Mouse (Mus musculus) cerebellum, adult 9-11 months (tissue): ENCODE measurements around the gene Kcnq1.

ENCODE experiments used
- DNase-seq: peaks from one replicate; pipeline ENCODE4 v3.0.0; 2022

The Kcnq1 gene

DNA sequence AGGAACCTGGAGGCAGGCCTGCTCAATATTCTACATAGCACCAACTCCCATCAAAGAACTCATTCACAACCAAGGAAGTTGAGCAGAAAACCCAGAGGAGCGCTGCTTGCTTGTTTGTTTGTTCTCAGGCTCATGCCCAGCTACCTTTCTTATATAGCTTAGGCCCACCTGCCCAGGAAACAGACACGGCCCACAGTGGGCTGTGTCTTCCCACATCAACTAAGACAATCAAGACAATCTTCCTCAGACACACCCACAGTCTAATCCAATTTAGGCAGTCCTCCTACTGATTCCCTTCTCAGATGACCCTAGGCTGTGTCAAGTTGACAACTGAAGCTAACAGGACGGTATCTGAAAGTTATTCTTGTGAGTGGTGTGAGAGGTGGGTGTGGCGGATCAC is at the start of gene Kcnq1:
Gene Kcnq1, plus strand, starts transcription at position 301 of the 400 bp plus-strand sequence.
- no peak for DNase-seq

DNA sequence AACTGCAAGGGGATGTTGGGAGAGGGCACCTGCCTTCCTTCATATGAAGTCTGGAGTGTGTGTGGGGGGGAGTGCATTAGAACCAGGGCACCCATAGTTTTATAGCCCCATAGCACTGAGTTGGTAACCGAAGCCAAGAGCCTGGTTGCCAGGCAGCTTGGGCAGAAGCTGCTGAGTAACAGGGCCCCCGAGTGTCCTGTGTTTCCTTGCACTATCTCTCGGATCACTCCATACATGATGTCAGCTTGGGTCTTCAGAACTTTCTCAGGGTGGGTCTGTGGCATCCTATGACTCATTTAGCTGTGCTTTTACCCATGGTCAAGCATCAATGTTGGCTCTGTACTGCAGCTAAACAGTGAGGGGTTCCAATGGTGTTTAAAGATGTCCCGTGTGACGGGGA is 49.1 kb upstream of the Kcnq1 start:
- no peak for DNase-seq

DNA sequence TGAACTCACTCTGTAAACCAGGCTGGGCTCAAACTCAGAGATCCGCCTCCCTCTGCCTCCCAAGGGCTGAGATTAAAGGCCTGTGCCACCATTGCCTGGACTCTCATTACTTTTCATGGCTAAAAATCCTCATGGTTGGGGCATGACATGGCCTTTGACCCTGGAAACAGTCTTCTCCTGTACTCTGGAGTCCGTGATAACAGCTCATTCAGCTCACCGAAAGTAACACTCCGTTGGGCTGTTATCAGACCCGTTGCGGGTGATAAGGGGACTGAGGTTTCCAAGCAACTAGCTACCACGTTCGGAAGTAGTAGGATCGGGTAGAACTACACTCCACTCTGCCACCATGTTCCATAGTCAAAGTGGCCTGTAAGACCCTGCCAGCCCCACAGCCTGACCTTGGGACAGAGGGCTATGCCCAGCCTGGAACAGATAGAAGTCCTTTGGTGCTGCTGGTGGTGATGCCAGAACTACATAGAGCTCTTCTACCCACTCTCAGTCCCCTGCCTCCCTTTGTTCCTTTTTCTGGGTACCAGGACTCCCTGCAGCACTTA is 48.4 kb upstream of the Kcnq1 start:
- no peak for DNase-seq

DNA sequence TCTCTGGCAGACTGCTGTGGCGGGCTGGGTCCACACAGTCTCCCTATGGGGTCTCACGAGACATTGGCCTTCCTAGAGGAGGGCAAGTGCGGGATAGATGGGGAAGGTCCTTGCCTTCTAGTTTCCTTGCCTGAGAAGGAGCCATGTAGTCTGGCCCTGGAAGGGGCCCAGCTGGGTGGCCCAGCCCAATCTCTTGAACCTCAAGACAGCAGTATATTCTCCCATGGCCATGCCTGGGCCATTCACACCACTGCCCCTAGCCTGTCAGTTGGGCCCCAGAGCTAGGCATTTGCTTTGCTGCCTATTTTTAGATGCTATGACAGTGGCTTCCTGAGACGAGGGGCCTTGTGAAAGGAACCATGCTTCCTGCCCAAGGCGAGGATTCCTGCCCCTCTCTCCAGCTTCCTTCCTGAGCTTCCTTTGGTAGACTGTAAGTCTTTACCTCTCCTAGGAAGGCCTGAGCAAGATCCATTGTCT is 47.9 kb upstream of the Kcnq1 start:
- peak; percentile 28 for DNase-seq

DNA sequence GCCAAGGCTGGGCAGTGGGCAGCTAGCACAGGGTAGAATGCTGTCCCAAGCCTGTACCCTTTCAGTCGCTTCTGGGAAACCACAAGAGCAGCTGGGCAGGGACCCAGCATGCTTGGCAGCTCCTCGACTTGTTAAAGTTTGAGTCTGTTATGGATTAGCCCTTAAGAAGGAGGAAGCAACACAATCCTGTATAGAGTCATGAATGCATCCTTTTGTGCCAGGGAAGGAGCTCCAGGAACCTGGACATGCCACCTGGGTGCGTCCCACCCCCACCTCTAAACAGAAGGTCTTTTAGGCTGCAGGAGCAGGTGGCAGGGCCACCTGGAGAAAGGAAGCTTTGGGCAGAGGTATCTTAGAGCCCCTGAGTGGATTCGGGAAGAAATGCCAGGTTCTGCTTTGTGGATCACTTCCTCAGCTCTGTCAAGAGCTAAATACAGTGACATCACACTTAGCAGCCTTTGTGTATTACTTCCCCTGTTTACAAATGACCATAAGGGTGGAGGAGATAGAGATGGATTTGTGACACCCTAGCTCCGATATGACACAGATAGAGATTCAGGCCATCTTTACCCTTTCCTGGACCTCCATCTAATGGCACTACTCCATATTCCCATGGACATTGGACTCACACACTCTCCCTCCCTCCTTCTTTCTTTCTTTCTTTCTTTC is 46.8 kb upstream of the Kcnq1 start:
- peak; percentile 77 for DNase-seq

DNA sequence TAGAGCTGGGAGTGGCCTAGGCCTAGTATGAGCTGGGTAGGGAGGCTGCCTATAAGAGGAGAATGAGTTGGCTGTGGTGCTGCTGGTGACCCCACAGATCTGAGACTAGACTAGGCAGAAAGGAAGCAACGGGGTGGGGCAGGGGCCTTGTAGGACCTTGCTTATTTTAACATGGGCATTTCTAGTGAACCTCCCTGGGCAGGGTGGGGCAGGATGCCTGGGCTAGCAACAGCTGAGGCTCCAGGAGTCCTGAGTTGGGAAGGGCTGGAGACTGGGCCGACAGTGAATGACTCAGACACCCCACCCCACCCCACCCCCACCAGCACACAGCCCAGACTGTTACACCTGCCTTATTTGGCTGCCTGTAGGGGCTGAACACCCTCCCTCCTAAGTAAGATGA is 43.5 kb upstream of the Kcnq1 start:
- DNase-seq: no peak

DNA sequence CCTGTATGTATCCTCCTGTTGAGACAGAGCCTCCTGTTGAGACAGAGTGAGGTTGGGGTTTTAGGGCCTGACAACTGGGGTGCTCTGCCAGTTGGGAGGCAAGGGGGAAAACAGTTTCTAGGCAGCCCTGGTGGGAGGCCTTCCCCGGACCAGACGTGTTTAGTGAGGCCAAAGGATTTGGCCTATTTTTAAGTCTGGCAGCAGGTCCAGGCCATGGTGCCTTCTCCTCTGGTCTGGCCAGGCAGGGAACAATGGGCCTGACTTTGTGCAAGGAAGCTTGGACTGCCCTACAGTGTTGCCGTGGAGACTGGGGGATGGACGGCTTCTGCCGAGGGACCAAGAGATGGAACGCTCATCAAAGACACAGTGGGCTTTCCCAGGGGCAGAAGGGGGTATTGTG is 41.9 kb upstream of the Kcnq1 start:
- DNase-seq: peak; percentile 59

DNA sequence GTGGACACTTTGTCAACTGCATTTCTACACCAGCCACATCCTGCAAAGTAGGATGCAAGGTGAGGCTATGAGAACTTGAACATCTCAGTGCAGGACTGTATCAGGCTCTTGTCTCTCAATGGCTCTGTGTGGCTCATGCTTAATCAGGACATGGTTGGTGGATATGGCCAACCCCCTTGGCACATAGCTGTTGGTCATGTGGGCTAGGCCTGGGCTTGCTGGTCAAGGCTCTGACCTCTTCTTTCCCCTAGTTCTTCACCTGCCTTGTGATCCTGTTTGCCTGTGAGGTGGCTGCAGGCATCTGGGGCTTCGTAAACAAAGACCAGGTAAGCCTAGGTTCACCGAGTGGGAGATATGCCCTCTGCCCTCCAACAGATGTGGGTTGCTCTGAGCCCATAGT is 40.5 kb upstream of the Kcnq1 start:
- DNase-seq: no peak

DNA sequence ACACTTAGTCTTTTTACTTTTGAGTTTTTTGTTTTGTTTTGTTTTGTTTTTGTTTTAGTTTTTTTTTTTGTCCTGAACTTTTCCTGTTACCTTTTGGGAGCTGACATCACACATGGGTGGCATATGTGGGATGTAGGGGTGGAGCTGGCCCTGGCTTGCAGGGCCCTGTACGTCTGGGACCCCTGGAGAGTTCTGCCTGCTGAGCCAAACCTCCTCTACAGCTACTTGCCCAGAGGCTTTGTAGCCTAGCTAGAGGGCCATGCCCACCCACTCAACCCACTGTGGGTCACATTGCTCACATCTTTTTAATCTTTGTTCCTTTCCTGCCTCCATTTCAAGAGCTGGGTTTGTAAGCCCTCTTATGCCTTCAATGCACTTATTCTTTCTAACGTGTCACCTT is 38.7 kb upstream of the Kcnq1 start:
- DNase-seq: peak; percentile 64

DNA sequence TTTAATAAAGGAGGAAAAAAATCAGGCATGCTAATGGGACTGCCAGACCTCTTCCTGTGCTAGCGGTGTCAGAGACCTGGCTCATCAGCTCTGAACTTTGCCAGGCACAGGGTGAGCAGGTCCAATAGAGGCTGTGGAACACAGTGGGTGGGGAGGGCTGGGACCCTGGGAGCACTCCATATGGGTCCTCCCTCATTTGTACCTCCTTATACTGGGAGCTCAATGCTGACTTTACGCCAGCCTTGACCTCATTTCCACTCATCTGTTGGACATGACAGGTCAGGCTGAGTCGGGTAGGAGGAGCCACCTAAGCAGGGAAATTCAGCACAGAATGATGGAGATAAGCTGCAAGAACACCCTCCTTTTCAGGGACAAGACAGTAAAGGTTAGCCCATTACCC is 38.3 kb upstream of the Kcnq1 start:
- peak; percentile 67 for DNase-seq

DNA sequence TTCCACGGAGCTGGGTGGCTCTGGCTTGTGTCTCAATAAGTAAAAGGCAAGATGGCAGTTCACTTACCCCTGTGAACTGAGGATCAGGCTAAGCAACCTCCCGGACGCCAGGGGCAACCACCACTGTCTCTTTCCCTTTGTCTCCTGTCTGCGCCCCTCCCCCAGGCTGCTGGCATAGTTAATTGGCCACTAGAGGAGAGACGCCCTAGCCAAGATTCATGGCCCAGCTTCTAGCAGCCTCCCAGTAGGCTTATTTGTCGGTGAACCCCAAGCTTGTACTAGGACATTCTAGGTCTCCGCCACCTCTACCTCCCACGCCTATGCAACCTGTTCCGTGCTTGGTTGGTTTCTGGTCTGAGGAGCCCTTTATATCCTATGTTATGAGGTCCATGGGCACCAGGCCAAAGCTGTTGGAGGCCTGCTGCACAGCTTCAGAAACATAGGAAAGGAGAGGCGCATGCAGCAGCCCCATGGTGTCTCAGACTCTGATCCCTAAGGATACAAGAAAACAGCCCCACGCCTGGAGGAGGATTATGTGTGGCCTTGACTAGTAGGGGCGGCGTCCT is 37.8 kb upstream of the Kcnq1 start:
- DNase-seq: no peak

DNA sequence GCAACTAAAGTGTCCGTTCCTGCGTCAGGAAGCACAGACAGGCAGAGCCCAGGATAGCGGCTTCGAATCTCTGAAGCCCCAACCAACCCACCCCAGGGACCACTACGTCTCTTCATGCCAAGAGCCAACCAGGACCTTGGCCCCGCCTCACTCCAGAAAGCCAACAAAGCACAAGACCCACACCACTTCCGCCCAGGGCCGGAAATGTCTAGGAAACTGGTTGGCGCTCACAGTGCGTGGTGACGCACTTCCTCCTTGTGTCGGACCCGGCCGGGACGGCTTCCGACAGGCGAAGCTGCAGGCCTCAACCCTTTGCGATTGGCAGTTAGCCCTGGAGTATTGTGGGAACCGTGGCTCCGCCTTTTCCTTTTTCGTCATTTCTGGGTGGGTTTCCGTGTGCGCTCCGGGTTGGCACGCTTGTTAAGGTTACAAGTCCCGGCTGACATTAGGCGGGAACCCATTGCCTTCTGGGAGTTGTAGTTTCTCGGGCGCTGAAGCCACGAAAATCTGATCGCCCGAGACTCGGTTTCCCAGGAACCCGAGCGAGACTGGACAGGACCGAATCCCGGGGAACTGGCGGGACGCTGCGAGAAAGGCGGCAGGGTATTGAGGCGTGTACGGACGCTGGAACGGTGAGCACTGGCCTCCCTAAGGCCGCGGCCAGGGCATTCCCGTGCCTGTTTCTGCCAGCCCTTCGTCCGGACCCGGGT is 37.1 kb upstream of the Kcnq1 start, which contains the start of gene Tssc4:
Gene Tssc4, plus strand, starts transcription at position 368 of the 710 bp plus-strand sequence.
- DNase-seq: peak; percentile 100

DNA sequence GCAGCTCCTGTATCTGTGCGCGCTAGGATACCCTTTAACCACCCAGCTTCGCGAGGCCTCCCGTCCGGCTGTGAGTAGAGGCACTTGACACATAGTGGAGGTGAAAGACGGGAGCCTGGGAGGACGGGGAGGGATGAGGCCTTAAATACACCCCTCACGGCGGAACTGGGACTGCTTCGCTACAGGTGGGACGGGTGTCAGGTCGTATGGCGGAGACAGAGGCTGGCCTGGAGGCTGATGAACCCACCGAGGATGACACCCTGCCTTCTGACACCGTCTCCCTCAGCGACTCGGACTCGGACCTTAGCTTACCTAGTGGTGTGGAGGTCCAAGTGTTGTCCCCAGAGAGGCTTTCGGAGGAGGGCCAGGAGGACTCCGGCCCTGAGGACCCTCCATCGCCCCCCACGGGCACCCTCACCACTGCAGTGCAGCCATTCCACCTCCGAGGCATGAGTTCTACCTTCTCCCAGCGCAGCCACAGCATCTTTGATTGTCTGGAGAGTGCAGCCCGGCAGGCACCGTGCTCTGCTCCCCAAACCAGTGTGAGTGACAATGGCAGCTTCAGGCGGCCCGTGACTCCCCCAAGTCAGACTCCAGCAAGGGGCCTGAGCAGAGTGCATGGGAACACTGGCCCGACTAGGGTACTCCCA is 36.3 kb upstream of the Kcnq1 start:
- peak; percentile 77 for DNase-seq

DNA sequence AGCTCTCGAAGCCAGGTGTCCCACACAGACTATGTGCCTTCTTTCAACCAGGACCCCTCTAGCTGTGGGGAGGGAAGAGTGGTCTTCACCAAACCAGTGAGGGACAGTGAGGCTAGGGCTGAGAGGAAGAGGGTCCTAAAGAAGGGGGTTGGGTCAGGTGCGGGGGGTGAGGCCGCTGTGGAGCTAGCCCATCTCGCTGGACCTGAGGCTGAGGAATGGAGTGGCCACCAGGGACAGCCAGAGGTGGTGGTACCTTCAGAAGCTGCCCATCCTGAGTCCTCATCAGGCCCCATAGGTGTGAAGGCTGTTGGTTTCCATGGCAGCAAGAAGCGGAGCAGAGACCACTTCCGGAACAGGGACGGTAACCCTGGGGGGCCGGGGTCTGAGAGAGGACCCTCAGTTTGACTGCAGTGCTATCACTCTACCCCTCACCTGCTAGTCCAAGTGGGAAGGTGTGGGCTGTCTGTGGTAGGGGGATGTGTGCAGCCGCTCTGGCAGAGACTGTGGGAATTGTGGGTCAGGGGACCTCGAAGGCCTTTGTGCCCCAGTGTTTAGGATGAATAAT is 35.6 kb upstream of the Kcnq1 start:
- DNase-seq: peak; percentile 66

DNA sequence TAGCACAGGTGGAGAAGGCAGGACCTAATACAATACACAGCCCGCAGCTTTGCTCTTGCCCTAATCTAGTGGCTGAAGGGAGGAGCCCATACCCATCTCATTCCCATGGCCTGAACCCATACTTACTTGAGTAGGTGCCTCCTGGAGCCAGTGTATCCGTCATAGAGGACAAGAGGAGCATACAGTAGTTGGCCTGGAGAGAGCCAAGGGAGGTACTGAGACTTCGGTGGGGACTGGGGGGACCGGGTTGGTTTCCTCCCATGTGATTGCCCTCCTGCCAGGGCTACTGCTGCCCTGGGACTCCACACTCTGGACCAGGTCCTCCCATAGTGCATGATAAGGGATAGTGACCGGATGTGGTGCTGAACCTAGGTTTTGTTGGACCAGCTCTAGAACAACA is 33.6 kb upstream of the Kcnq1 start:
- DNase-seq: peak; percentile 25

DNA sequence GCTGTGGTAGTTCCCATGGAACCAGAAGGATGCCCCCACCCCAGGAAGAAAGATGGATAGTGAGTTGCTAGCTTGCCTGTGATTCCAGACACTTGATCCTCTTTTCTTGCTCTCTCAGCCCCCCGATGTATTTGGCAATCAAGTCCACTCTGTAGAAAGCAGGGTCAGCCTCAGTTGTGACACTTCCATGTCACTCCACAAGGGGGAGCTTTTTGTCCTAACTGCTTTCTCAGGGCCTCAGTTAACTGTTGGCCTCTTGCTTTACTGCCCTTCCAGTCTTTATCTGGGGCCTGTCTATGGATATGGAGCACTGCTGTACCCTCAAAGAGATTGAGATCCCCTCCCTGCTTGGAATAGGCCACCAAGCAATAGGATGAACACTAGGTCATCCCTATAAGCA is 33.1 kb upstream of the Kcnq1 start:
- peak; percentile 30 for DNase-seq

DNA sequence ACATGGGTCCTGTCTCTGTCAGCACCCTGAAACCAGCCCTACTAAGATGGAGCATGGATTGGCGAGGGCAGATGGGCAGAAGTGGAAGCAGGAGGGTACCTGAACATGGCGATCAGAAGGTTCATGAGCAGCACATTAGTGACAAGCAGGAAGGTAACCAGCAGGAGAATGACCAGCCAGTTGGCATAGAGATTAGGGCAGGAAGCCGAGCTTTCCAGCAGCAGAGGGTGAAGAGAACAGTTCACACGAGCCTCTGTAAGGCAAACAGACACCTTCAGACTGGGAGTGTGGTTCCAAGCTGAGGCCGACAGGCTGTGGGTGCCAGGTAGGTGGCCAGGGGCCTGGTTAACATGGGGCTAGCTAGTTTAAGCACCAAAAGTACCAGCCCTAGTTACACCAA is 30.8 kb upstream of the Kcnq1 start:
- DNase-seq: no peak

DNA sequence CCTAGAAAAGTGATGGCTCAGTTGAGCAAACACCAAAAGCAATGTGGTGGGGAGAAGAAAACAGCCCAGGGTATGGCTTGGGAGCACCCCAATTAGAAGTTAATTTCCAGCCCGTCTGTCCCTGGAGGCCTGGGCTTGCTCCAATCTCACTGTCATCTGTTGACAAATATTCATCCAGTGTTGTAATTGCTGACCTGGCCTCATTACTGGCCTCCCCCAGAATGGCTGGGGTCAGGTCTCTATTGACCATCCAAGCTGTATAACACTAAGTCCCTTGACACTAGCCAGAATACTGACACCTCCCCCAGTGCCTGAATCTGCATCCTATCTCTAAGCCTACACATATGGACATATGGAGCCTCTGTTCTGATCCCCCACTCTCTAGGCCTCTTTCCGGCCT is 28.8 kb upstream of the Kcnq1 start:
- no peak for DNase-seq

DNA sequence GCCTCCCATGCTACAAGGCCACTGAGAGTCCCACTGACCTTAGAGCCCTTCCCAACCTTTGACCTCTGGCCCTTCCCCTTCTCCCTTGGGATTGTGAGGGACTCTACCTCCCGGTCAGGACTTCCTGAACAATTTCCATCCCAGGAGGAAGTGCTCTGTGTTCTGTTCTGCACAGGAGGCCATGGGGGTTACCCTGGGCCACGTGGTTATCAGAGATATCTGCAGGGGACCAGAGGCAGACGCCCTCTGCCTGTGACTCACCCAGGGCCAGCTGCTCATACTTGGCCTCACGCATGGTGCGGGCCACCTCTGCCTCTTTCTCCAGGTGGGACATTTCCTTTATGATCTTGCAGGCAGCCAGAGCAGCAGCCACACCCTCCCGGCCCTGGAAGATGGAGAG is 24.1 kb upstream of the Kcnq1 start:
- DNase-seq: no peak

DNA sequence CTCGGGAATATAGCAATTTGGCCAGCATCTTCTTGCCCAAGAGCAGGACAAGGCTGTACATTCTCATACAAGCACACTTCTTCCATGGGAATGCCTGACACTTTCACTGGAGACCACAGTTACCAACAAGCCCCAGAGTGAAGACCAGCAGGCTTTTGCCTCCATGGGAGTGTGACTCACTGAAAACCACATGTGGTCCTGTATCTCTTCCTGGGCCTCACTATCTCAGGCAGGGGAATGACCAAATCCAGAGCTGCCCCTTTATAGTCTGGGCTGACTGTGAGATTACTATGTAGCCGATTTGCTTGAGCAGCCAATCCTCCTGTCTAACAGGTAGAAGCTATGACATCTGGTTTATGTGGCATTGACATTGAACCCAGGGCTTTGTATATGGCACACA is 22.5 kb upstream of the Kcnq1 start:
- no peak for DNase-seq

DNA sequence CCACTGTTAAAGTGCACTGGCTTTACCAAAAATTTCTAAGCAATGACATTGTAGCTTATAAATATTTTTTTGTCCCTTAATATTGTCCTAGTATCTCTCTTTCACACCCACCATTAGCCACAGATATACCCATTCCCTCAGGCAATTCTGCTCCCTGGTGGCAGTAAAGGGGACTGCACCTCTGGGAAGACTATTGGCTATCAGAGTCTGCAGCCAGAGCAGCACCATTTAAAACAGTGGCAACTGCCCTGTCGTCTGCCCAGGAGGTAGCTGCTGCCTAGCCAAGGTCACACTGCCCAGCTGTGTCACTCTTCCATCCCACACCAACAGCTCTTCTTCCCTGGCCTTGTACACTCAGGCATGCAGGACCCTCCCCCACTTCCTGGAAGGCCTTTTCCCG is 19.8 kb upstream of the Kcnq1 start:
- peak; percentile 43 for DNase-seq

DNA sequence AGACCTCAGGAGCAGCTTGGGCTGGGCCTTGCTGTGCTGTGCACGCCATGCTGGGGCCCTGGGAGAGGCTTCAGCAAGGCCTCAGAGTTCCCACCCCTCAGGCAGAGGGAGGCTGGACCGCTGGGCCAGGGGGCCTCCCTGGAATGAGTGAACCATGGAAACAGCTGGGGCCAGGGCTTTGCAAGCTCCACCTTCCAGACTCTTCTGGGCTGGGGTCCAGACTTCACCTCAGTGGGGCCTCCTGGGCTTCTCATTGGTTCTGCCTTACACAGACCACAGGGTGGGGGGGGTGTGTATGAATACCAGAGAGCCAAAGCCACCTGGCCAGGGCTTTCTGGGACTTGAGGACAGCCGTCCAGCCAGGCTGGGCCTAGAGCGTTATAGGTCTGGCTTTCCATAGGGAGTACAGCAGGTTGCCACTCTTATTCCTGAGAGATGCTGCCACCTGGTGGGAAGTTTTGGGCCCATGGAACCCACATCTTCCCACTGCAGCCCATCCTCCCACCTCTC is 19.0 kb upstream of the Kcnq1 start:
- DNase-seq: no peak

DNA sequence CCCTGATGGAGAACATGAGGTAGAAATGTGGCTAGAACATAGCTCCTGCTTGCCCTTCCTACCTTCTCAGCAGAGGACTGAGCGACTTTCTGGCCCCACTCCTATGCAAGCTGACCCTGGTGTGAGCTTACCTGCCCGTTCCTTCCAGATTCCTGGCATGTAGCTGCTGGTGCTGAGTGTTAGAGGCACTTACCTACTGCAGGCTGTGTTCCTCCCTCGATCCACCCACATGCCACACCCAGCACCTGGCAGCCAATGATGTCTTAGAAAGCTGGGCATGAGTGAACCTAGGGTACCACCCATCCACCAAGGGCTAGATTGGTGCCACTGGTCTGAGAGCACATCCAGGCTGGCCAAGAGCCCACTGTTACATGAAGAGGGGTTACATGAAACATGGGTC is 12.3 kb upstream of the Kcnq1 start:
- DNase-seq: no peak
